Mouse (Mus musculus): ENCODE measurements at regions not wholly inside any gene's neighbourhood (a gene's known extent, or its start where the extent isn't known, plus 50 kb on each side); places are given as distances from the start of the nearest gene placed in this dataset.
A peak's percentile ranks its signal among the peaks of the same experiment; 100 is the strongest.

DNA sequence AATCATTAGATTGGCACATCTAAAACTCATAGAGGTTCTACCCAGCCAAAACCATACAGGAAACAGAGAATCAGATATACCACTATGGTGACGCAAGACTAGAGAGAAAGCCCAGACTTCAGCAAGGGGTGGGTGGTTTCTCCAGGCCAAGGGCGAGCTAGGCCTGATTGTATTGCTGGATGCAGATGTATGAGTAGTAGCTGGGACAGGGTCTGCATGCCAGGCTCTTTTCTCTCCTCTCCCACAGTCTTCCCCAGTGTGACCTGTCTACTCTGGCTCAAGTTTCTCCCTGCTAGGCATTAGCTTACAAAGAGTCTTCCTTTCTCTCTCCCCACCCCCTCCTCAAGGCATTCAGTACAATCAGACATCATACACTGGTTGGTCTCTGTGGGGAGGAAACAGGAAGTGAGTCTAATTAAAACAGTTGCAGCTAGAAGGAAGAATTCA, 181.8 kb upstream of the Sesn3 start:
- DNase-seq (ENCODE audit: low spot score) = peak; percentile 11

GRCm38 (mm10) chr9:14103538-14103937, 171.3 kb upstream of the Sesn3 start:
- no peak for DNase-seq (ENCODE audit: low spot score)

GRCm38 (mm10) chr9:14104921-14105320, 169.9 kb upstream of the Sesn3 start:
- no peak for DNase-seq (ENCODE audit: low spot score)

GRCm38 (mm10) chr9:14106371-14106770, 168.5 kb upstream of the Sesn3 start:
- DNase-seq (ENCODE audit: low spot score) = no peak

GRCm38 (mm10) chr9:14108798-14109197, 166.1 kb upstream of the Sesn3 start:
- no peak for DNase-seq (ENCODE audit: low spot score)

GRCm38 (mm10) chr9:14109492-14109891, 165.4 kb upstream of the Sesn3 start:
- no peak for DNase-seq (ENCODE audit: low spot score)

- no peak for DNase-seq (ENCODE audit: low spot score)
Measured at GRCm38 (mm10) chr9:14111713-14112112, 163.2 kb upstream of the Sesn3 start.

DNA sequence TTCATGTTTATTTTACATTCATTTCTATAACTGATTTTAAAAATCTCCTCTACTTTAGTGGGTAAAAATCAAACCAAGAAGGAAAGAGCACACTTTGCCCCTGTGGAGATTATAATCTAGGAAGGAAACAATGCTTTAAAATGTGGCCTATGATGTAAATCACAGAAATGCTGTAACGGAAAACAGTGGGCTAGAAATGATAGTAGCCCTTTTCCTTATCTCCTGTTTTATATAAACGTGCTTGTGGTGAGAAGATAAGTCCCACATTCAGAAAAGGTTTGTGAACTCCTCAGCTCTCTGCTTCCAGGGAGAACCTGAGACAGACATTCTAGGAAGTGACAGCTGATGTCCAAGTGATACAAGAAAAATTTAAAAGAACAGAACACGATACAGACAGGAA, 159.3 kb upstream of the Sesn3 start:
- no peak for DNase-seq (ENCODE audit: low spot score)

DNA sequence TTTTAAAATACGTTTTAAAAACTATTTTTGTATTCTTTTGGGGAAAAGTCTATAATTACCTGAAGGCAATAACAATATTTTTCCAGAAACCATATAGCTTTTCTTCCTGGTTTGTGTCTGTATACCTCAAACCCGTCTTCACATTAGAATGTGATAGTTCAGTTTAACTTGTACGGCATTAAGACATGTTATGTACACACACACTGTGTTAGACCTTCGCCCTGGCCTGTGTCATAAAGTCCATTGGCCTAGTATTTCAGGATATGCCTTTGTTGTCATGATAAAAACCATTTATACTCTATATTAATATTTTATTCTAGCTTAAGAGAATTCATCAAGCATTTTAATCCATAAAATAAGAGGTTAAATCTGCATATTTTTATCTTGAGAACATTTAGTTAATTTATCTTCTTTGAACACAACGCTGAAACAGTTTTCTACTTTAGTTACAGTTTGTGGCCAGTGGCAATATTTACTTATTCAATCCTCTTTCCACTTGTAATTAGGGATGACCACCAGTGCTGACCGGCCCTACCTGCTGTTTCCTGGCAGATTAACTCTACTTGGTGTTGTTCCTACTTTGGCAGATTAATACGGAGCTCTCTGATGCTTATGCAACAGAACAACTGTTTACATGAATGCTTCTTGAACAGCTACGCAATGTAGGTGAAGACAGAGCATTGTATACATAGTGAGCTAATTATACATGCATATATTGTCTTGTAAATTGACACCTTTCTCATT, 158.6 kb upstream of the Sesn3 start:
- no peak for DNase-seq (ENCODE audit: low spot score)

DNA sequence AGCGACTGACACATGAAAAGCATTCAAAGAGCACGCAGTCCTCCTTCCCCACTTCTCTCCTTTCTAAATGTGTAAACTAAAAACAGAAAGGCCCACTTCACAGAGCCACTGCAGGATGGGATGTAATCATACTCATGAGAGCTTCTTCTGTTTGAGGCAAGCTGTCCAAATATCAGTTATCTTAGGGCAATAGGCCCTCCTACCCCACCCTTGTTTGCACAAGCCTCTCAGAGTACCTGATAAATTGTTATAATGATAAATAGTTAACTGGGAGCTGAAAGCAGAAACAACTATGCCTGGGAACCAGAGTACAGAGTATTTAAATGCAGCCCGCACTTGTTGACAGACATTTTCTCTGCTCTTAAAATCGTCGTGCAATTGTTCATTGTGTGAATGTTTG, 141.5 kb upstream of the Sesn3 start:
- DNase-seq (ENCODE audit: low spot score) = no peak

- DNase-seq (ENCODE audit: low spot score) = no peak
Measured at GRCm38 (mm10) chr9:14134894-14135450, 139.9 kb upstream of the Sesn3 start.

DNA sequence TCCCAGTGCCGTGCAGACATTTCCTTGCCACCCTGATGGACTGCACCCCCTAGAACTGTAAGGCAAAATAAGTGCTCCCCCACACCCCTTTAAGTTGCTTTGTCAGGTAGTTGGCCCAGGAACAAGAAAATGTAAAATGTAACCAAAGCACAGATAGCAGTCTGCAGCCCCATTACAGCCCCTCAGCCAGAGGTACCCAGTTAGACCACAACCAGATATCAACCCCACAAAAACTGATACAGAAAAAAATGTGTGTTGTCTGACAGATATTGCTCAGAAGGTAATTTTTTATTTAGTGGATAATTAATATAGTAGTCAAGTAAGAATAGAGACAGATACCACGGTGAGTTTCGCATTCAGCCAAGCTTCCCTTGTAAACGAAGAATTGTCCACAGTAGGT, 133.5 kb upstream of the Sesn3 start:
- DNase-seq (ENCODE audit: low spot score) = no peak

- no peak for DNase-seq (ENCODE audit: low spot score)
Measured at GRCm38 (mm10) chr9:14143988-14144387, 130.9 kb upstream of the Sesn3 start.

GRCm38 (mm10) chr9:14147088-14147487, 127.8 kb upstream of the Sesn3 start:
- no peak for DNase-seq (ENCODE audit: low spot score)

DNA sequence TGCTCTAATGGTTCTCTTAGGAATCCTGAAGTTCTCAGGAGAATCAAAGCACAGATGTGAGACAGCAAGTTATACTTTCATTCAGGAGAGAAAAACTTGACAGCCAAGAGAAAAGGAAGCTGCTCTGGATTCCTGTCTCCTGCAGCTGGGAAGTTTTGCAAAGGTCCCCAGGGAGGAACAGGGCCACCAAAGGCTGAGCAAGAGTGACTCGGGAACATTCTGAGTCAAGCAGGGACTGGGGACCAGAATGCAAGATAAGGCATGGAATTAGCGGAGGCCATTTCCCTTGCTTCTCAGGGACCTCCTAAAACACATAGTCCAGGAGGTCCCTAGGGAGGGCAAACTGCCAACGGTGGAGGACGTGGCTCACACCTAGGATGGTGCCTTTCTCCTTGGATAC, 127.1 kb upstream of the Sesn3 start:
- DNase-seq (ENCODE audit: low spot score) = peak; percentile 14

GRCm38 (mm10) chr9:14150288-14150687, 124.6 kb upstream of the Sesn3 start:
- no peak for DNase-seq (ENCODE audit: low spot score)

- DNase-seq (ENCODE audit: low spot score) = no peak
Measured at GRCm38 (mm10) chr9:14156967-14157366, 117.9 kb upstream of the Sesn3 start.

- no peak for DNase-seq (ENCODE audit: low spot score)
Measured at GRCm38 (mm10) chr9:14158096-14158837, 116.6 kb upstream of the Sesn3 start.

GRCm38 (mm10) chr9:14160207-14160606, 114.7 kb upstream of the Sesn3 start:
- no peak for DNase-seq (ENCODE audit: low spot score)

DNA sequence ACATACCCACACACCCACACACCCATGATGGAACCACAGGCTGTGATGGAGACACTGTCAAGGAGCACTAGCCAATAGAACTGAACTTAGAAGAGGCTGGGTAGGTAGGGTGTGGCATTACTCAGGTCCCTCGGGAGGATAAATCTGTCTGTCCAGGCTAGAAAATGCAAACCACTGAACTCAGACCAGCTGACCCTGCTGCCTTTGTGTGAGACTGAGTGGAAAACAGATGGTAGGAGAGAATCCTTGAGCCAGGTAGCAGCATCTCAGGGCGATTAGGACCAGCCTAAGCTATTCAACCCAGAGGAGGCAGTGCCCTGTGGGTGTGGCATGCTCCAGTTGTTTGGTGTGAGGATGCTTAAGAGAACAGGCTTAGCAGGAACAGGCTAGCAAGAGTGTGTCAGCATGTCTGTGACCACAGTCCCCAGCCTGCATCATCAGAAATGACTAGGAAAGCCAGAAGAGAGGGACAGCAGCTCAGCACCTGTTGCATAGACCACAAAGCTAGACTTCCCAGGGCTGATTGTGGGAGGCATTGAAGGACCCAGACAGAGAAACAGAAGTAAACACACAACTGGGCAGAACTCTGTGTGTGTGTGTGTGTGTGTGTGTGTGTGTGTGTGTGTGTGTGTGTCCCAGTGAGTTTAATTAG, 103.2 kb upstream of the Sesn3 start:
- no peak for DNase-seq (ENCODE audit: low spot score)

DNA sequence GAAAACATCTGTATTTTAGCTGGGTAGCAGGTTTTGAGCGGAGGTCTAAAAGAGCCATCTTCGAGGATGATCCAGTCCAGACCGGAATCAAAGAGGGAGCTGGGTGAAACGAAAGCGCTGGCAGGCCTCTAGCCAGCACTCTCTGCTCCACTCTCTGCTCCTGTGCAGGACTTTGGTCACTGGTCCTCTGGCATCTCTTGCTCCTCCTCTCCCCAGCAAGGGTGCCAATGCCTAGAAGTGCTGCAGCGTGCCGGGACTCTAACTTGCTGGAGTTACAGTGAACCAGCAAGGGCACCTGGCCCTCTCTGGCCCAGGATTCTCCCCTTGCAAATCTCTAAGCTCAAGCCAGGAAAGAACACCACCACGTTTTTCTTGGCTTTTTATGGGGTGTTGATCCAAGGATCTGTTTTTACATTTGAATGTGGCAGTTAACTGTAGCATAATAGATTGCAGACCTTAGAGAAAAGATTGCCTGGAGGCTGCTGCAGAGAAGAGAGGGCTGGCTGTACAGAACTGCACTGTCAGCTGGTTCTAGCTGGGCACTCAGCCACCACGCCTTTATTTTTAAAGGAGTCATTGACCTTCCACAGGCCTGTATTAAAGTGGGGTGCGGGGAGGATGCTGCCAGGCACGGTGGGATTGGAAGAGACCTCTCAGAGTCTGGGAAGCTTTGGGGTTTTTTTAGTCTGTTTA, 101.1 kb upstream of the Sesn3 start:
- DNase-seq (ENCODE audit: low spot score) = peak; percentile 75
